Mouse (Mus musculus) adrenal gland, adult 18-20 months (tissue): Measurements from ENCODE around the gene Nrg3. TPM values are rescaled to one million over a fixed set of nuclear protein-coding genes. Genes with fewer than 3 reads are reported as not detected.
"Not testable (repeated sequence)": the region's sequence is repeated elsewhere in the genome, so short reads cannot be mapped to it uniquely, and the experiment has no call there.

Source experiments
- DNase-seq, 2 experiments: peaks; one replicate each; pipeline ENCODE4 v3.0.0; 2021 to 2022; ENCODE audit warnings: low spot score in 2 of 2
- total RNA-seq, 2 experiments: library from RNA; stranded (reverse); gene quantifications; 1 replicate in 1 of 2; 2 replicates in 1 of 2; pipeline ENCODE4 v1.2.3; 2021

The Nrg3 gene
- total RNA-seq, 2 experiments from 2014 or later: 3.7 to 4.8 TPM

GRCm38 (mm10) chr14:39240267-39240666 lies 232.6 kb downstream of the Nrg3 start:
- DNase-seq: no peak

DNA sequence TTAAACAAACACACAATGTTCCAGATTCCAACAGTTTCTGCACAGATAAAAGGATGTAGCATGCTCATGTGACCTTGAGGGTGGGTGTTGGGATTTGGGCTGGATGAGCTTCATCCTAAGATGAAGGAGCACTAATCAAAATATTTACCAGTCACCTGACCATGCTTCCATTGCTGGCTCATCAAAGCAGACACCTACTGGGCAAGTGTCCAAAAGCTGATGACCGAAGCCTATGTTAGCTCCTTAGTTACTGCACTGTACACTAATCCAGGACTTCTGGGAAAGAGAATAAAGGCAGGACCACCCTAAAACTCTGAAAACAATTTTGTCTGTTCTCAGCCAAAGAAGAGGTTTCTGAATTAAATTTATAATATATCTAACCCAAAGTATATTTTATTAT lies 261.4 kb downstream of the Nrg3 start:
- no peak for DNase-seq

GRCm38 (mm10) chr14:39191946-39192345 lies 280.9 kb downstream of the Nrg3 start:
- no peak for DNase-seq

DNA sequence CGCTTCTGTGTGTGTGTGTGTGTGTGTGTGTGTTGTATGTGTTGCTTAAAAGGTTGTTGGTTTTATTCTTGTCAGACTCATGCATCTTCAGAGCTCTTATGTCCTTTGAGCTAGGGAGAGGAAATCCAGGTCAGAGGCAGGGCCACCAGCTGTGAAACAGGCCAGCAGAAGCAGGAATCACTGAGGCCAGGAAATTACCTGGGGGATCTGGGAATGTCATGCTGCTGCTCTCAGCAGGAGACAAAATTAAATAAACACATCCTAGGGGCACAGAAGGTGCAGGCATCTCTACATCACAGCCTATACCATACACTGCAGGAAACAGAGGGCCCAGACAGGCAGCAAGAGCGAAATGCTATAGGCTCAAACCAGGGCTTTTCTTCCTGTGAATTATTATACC lies 299.2 kb downstream of the Nrg3 start:
- no peak for DNase-seq

- no peak for DNase-seq
These were observed 312.7 kb downstream of the Nrg3 start for GRCm38 (mm10) chr14:39160140-39160539.

- no peak for DNase-seq
These were observed 317.4 kb downstream of the Nrg3 start for GRCm38 (mm10) chr14:39155462-39155861.

GRCm38 (mm10) chr14:39129766-39130165 lies 343.1 kb downstream of the Nrg3 start:
- no peak for DNase-seq

DNA sequence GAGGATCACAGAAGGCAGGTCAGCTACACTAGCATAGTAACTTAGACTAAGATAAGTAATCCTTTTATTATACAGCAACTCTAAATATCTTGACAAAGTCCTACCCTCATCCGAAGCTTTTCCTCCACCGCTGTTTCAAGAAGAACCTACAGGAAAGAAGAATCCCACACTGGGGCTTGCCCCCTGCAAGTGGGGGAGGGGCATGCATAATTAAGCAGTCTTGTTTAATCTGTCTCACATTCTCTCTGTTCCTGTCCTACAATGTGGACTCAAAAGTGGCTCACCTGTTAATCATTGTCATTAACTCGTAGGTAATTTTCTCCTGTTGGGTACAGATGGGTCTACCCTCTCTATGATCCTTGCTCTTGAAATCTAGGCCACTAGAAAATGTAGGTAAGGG lies 354.9 kb downstream of the Nrg3 start:
- no peak for DNase-seq

DNA sequence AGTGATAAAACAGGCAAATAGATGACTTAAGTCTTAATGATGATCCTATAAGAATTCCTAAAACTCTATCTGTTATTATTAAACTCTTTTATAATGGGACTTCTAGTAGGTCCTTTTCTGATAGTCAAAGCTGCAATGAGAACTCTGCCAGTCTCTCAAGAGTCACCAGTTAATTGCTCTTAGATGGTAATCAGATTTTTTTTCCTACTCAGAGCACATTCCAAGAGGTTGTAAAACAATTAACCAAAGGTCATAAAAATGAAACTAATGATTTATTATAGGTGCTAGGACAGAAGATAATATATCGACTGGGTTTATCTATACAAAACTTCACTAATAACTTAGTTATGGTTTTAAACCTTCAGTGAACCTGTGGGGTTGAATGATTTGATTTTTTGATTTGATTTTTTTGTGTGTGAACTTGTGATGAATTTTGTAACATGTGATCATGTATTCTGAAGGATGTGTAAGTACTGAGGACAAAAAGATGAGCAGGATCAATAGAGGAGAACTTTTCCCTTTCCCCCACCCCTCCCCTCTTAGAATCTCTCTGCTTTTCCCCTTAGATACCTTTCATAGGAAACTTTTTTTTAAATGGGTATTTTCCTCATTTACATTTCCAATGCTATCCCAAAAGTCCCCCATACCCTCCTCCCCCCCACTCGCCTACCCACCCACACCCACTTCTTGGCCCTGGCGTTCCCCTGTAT lies 356.2 kb downstream of the Nrg3 start:
- not testable (repeated sequence) for DNase-seq

- no peak for DNase-seq
These were observed 363.3 kb downstream of the Nrg3 start for GRCm38 (mm10) chr14:39109566-39109965.

- DNase-seq: no peak
These were observed 366.1 kb downstream of the Nrg3 start for GRCm38 (mm10) chr14:39106776-39107175.

- no peak for DNase-seq
These were observed 377.7 kb downstream of the Nrg3 start for GRCm38 (mm10) chr14:39095219-39095618.

DNA sequence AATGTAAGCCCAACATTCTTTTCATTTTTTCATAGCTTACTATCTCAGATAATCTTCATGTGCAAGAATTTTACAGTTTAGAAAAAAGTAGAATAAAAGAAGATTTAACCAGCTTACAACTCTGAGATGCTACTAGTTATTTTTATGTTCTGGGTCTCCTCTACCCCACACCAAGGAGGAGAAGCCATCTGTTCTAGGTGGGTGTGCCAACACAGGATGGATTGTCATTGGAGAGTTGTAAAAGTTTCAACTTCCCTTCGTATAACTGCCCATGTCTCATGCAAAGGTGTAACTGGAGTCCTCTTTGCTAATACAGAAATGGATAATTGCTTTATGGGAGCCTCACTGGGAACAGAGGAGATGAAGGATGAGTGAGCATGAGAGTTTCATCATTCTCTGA lies 393.4 kb downstream of the Nrg3 start:
- DNase-seq: no peak

DNA sequence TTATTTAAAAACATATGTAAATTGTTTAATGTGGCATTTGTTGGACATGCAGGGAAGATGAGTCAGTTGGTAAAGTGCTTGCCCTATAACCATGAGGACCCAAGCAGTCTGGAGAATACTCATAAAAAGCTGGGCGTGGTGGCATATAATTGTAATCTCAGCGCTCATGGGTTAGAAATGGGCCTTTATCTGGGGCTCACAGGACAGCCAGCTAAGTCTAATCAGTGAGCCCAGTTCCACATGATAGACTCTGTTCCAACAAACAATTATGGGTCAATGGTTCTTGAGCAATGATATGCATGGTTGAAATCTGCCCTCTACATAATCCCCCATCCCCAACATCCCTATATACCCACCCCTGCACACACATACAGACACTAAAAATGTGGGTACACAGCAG lies 421.3 kb downstream of the Nrg3 start:
- DNase-seq: no peak

DNA sequence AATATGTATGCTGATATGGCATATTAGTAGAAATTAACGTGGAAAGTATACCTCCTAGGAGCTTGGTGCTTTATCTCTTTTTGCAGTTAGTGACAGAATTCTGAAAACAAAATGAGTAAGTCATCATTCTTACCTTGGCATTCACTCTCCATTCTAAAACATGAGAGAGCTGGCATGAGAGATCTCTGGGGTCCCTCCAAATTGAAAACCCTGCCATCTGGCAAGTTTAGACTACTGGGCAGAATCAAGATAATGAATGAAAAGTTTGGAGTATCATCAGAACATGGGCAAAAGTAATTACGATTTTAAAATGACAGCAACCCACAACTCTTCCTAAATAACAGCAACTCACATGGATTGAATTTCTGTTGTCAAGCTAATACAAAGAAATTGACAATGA lies 423.9 kb downstream of the Nrg3 start:
- no peak for DNase-seq

DNA sequence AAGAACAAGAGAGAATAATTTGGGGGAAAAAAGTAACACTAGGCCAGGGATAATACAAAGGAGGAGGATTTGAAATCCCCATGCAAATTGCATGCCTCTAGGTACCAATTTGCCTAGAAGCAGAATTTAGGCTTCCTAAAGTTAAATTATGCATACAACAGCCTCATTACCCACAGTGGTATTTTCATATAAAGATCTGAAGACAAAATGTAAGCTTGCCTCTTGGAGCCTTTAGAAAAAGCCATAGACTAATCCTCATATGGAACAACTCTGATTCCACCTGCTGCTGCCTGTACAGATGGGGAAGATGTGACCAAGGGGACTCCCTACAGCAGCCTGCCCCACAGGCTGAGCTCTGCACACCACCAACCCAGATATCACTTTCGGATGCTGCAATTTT lies 428.6 kb downstream of the Nrg3 start:
- DNase-seq: no peak

DNA sequence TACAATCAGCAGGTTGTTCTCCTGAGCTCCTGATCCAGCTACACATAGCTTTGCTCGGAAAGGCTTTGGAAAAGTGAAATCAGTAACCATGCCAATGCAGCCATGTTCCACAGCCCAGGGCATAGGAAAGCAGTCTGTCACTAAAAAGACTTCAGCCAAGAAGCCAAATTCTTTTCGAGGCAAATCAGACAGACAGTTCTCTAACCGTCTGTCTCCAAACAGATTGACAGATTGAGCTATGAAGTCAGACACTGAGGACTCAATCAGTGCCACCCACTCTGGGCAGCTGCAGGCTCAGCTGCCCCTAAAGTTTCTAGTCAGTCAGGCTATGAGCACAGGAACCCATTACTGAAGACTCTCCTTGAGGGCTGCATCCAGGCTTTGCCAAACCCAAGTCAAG lies 429.1 kb downstream of the Nrg3 start:
- DNase-seq: no peak

- DNase-seq: no peak
These were observed 429.5 kb downstream of the Nrg3 start for GRCm38 (mm10) chr14:39043384-39043783.

DNA sequence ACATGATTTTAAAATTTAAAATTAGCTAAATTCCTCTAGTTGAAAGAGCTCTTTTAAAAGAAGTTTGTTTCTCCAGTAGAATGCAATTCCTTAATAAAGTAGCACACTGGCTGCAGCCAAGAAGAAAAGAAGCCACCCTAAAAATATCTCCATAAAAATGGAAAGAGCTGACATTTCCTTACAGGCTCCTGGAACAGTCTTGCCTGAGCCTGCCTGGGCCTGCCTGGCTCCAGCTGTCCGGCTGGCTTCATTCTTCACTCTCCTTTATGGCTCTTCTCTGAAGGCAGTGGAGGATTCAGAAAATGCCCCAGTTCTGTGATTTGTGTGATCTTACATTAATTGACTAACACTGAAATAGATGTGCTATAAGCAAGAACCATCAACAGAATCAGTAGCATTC lies 433.8 kb downstream of the Nrg3 start:
- DNase-seq: no peak

DNA sequence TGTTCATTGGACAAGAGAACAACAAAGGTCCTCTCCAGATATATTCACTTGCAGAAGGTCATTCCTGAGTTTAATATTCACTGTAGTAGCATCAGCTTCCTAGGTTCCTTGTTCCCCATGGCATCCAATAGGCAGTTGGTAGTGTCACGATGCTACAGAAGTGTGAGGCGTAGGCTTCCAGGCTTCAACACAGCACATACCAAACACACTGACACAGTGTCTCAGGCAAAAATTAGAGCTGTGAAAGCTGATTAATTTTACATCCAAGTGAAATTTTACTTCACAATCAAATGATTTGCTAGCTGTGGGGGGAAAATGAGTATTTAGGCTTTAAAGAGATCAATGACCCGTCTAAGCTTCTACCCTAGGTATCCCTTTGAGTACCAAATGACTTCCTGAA lies 438.4 kb downstream of the Nrg3 start:
- DNase-seq: no peak

DNA sequence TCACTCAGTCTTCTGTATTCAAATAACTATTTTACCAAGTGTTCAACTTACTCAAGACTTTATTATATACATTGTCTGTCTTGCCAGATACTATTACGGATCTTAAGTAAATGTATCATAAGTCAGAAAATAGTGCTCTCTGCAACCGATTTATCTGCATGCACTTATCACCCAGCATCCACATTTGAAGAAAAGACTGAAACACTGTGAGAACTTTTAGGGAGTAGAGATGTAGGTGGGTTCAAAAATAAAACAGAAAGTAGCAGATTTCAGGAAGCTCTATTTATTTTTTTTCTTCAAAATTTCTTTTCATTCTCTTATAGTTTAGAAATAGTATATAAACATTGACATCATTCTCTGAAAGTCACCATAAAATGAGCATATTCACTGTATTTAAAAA lies 449.8 kb downstream of the Nrg3 start:
- no peak for DNase-seq

- DNase-seq: no peak
These were observed 458.8 kb downstream of the Nrg3 start for GRCm38 (mm10) chr14:39014126-39014525.

DNA sequence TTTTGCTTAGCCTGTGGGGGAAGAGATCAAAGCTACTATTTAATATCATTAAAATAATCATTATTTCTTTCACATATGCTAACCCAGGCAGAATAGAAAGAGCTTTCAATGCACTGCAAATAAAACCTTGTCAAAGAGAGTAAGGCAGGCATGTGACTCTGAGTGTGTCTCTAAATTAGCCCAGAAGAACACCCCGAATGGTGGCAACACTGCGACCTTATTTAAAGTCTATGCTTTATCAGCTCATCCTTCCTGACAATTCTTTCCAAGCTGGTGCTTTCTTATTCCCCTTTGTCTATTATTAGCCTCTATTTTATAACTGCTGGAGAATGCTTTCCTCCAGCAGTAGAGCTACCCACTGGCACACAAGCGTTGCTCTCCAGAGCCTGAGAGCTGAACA lies 475.0 kb downstream of the Nrg3 start:
- no peak for DNase-seq

- DNase-seq: no peak
These were observed 480.4 kb downstream of the Nrg3 start for GRCm38 (mm10) chr14:38992574-38992866.
